Mouse (Mus musculus) kidney, postnatal 10 days (tissue): ENCODE measurements around the gene Reep1.
"Not testable (repeated sequence)": the region's sequence is repeated elsewhere in the genome, so short reads cannot be mapped to it uniquely, and the experiment has no call there.

Experiments
- DNase-seq: peaks from one replicate; pipeline ENCODE4 v3.0.0; 2021; ENCODE audit warnings: mixed read lengths

The Reep1 gene

GRCm38 (mm10) chr6:71788348-71788747 is 81.0 kb downstream of the Reep1 start:
- no peak for DNase-seq

DNA sequence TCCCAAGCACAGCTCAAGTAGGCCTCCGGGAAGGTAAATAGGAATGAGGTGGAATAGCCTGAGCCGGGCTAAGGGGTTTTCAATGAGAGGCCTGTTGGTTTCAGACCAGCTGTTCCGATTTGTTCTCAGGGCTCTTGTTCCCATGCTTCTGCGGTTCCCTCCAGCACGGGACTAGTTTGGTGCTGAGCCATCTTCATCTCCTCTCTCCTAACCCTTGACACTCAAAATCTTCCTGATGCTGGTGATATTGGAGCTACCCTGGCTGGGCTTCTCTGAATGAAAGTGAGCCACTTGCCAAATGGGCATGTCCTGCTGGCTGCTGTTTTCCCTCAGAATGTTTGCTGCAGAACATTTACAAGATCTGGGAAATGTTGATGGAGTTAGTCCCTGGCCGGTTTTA is 84.4 kb downstream of the Reep1 start:
- no peak for DNase-seq

GRCm38 (mm10) chr6:71799391-71799790 is 92.0 kb downstream of the Reep1 start:
- DNase-seq: no peak

- no peak for DNase-seq
Measured at GRCm38 (mm10) chr6:71801011-71801713, 93.8 kb downstream of the Reep1 start.

DNA sequence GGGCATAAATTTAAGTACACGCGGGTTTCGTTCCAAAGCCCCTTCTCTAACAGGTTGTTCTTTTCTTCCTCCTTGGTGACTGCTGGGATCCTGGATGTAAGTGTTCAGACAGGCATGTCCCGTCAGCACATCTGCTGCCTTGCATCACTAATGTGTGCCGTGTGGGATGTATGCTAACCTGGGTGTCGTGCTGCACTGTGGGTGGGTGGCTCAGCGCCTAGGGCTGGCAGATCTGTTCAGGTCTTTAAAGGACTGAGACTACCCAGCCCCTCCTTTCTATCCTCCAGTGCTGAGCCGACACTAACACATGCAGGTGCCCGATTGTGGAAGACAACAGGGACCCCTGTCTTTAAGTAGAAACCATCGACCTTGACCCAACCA is 94.3 kb downstream of the Reep1 start:
- DNase-seq: no peak

- no peak for DNase-seq
Measured at GRCm38 (mm10) chr6:71803609-71804008, 96.2 kb downstream of the Reep1 start.

DNA sequence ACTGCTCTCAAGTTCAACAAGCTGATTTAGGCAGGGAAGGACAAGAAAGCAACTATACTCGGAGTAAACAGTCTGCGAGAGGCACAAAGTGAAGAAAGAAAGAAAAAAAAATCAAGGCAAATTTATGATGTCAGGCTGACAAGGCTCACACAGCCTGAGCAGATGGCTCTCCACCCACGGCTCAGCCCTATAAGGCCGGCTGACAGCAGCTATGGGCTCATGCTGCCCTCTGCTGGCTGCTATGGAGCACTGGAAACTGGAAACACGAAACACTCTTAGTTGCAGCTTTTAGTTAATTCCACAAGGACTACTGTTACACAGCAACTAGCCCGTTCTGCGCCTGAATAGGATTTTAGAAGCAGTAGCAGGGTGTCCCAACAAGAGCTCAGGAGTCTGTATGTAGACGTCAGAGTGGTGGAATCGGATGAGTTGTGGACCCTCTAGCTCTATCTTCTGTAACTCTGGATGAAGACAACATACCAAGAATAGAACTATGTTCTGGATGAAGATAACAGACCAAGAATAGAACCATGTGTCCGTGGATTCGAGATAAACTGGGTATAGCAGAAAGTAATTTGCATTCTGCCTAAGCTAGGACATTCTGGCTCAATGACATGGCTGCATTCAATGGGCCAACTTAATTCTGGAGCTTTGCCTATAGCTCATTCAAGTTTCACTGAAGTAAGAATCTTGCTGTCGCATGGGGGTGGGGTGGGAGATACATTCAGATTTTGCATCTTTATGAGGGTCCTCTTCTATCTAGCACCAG is 96.9 kb downstream of the Reep1 start:
- DNase-seq: peak; percentile 83

GRCm38 (mm10) chr6:71806713-71807112 is 99.4 kb downstream of the Reep1 start:
- DNase-seq: no peak

- DNase-seq: no peak
Measured at GRCm38 (mm10) chr6:71809890-71810289, 102.5 kb downstream of the Reep1 start.

GRCm38 (mm10) chr6:71812820-71813219 is 105.5 kb downstream of the Reep1 start:
- no peak for DNase-seq

- DNase-seq: peak; percentile 43
Measured at GRCm38 (mm10) chr6:71819764-71820292, 112.5 kb downstream of the Reep1 start.

- no peak for DNase-seq
Measured at GRCm38 (mm10) chr6:71823085-71823484, 115.7 kb downstream of the Reep1 start.

- DNase-seq: peak; percentile 93
Measured at GRCm38 (mm10) chr6:71823488-71823887, 116.1 kb downstream of the Reep1 start.

DNA sequence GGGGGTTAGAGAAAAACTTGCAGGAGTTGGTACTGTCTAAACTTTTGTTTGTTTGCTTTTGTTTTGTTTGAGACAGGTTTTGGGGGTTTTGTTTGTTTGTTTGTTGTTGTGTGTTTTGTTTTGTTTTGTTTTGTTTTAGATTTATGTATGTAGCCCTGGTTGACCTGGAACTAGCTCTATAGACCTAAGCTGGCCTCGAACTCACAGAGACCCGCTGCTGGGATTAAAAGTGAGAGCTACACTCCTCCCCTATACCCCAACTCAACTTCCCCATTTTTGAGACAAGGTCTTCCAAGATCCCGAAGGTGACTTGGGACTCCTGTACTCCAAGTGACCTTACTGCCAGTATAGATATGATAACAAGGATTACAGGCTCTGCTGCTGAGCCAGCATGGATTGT is 116.6 kb downstream of the Reep1 start:
- no peak for DNase-seq

- no peak for DNase-seq
Measured at GRCm38 (mm10) chr6:71826869-71827268, 119.5 kb downstream of the Reep1 start, which contains the start of gene Mrpl35. TSS of gene Mrpl35 (minus strand) at chr6:71826969.

- DNase-seq: no peak
Measured at GRCm38 (mm10) chr6:71829768-71830167, 122.4 kb downstream of the Reep1 start.

- DNase-seq: peak; percentile 99
Measured at GRCm38 (mm10) chr6:71830690-71831580, 123.6 kb downstream of the Reep1 start, which contains the start of gene Immt. TSS of gene Immt (plus strand) at chr6:71831331.

DNA sequence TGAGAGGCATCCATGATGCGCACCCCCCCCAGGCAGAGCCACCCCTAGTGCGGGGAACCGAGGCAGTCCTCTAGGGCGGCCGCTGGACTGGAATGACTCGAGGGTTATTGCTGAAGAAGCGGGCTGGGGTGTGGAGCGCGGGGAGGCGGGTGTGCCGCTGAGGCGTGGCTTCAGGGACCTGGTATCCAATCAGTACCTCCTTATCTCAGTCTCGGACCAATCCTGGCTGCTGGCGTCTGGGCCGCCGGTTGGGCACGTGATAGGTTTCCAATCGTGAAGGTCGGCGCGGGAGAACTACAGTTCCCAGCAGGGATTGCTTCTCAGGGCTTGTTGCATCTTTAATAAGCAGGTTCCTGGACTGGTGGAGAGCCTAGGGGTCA is 124.2 kb downstream of the Reep1 start:
- peak; percentile 97 for DNase-seq

DNA sequence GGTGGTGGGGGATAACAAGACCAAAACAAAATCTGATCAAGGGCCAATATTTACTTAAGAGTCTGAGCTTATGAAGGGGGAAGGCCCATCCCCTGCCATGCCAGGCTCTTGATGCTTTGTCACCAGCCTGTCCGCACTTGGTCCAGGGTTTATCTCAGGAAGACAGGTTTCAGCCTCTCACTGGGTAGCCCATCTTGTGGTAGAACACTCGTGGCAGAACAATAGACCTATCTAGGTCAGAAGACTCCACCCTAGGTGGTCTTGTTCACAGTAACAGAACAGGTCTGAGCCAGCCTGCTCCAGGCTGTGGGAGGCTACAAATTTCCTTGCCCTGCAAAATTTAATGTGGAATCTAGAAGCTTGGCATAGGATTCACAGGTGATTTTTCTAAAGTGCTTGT is 129.4 kb downstream of the Reep1 start:
- no peak for DNase-seq

GRCm38 (mm10) chr6:71839815-71840214 is 132.5 kb downstream of the Reep1 start:
- DNase-seq: no peak

- no peak for DNase-seq
Measured at GRCm38 (mm10) chr6:71840597-71841290, 133.4 kb downstream of the Reep1 start.

- DNase-seq: not testable (repeated sequence)
Measured at GRCm38 (mm10) chr6:71846906-71847305, 139.5 kb downstream of the Reep1 start.
